Mouse (Mus musculus) lung, postnatal 36 days (tissue): ENCODE results near the gene Pfdn6.

Experiments
- DNase-seq: peaks from one replicate; pipeline ENCODE4 v3.0.0; 2022; ENCODE audit warnings: mixed read lengths

The Pfdn6 gene

DNA sequence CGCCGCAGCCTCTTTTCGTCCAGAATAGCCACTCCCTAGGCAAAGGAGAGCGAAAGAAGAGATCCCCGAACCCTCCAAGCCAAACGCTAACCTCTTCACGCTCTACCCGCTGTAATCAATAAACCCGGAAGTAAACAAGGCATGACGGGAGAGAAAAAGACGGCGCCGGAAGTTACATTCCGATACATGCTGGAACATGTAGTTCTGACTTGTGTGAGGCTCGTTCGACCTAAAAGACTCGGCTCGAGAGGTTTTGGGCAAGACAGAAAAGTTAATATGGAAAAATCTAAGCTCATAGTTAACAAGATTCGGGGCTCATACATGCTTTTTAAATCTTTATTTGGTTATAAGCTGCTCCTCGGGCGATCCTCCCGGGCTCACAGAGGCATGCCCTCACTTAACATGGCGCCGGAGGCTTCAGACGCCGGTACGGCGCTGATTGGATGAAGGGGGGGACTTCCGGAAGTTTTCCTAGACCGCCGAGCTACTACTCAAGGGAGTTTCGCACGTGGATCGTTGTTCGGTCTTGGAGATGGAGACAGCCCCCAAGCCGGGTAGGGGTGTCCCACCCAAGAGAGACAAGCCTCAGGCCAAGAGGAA lies at the start of gene Pfdn6, which contains the start of gene Wdr46:
Pfdn6 (minus strand) TSS at position 138 of the 600 bp plus-strand sequence.
Wdr46 (plus strand) TSS at position 455 of the 600 bp plus-strand sequence.
- peak; percentile 94 for DNase-seq

DNA sequence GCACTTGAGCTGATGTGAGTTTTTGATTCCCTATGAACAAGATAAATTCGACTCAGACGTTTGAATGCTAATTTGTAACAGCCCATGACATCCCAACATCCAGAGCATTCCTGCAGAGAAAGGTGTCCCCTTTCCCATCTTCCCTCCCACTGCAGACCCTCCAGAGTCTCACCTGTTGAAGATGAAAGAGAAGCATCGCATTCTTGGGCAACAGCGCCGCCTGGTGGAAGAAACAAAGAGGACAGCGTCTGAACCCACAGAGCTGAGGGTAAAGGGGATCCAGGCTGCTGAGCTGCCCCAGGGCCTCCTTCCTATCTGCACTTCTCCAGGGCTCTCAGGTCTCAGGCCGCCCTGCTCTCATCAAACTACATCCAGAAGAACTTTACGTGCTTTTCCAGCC lies 42.0 kb upstream of the Pfdn6 start:
- DNase-seq: peak; percentile 77

DNA sequence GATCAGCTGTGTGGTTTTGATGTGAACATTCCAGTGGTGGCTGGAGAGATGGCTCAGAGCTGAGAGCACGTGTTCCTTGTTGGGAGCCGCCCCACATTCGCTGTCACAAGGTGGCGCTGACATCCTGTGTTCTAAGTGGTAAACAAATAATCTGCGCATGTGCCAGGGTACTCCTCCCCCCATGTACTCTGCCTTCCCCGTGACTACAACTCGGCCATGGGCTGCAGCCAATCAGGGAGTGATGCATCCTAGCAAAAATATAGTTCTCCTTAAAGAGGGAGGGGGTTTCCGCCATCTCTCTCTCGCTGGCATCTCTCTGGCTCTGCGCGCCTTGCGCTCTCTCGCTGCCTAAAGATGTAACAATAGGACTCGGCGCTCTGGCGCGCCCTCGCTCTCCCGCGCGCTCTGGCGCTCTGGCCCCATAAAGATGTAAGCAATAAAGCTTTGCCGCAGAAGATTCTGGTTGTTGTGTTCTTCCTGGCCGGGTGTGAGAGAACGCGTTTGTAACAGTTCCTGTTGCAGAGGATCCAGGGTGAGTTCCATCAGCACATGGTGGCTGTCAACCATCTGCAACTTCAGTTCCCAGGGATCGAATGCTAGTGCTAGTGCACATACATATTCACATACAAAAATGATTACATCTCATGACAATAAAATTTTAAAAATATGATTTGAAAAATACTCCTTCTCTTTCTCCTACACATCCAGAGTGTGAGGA lies 41.2 kb upstream of the Pfdn6 start:
- peak; percentile 97 for DNase-seq

DNA sequence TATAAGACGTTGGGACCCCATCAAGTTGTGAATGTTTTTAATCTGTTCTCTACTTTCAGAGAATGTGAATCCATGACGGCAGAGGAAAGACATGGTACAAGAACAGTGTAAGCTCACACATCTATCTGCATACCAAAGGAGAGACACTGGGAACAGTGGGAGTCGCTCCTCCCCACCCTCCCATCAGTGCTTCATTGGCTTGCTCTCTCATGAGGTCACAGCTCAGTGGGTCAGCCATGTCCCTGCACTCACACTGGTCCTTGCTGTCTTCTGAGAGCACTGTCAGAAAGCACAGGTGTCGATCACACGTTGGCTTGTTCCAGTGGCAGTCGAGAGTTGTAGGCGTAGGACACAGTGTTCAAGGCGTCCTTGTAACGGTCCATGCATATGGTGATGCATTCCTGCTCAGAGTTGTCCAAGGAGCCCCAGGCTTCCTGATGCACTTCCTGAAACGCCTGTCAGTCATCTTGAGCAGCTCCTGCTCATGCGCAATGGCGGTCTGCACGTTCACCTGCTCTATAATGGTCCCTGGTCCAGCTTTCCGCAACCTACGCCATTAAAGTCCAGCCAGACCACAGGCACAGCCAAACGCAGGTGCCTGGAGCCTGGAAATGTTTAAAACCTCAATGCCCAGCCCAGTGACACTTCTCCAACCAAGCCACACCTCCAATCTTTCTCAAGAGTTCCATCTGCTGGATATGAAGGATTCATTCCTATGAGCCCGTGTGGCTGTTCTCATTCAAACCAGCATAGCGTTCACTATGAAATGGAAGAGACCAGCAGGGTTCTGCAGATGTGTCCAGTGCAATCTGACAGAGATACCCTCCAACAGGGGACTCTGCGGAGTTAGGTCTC lies 40.3 kb upstream of the Pfdn6 start:
- DNase-seq: no peak

DNA sequence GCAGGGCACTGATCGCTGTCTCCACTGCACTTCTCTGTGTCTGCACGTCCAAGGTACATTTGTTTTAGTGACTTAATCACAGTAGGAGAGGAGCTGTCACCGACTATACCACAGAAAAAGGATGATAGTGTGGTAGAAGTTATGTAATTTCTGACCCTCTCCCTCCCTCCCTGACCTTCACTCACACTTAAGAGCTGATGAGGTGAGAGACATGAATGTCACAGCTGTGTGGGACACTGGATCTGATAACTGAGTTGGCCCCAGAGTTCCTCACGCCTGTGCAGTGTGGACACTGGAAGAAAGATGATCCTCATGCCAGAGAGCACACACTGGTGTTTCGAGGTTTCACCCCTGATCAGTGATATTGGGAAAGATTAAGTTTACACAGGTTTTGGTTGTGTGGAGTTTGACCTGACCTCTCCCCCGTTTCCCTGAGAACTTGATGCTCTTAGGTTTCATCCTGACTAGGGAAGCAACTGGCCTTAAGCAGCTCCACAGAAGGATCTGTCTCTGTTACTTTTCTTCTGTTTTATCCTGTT lies 39.4 kb upstream of the Pfdn6 start:
- no peak for DNase-seq

DNA sequence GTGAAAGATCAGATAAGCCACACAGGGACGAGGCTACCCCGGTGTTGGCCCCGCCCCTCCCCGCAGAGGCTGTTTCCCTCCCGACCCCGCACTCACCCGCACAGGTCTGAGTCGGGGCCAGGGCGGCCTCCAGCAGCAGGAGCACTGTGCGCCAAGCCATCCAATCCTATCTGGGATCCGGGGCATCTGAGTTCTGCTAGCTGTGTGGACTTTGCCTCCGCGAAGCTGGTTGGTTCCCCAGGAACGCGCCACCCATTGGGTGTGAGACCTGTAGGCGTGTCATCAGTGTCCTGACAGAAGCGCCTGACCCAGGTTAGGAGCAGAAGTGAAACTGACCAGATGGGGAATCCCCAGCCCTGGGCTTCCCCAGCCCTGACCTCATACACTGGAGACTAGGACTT lies 38.5 kb upstream of the Pfdn6 start:
- peak; percentile 94 for DNase-seq

DNA sequence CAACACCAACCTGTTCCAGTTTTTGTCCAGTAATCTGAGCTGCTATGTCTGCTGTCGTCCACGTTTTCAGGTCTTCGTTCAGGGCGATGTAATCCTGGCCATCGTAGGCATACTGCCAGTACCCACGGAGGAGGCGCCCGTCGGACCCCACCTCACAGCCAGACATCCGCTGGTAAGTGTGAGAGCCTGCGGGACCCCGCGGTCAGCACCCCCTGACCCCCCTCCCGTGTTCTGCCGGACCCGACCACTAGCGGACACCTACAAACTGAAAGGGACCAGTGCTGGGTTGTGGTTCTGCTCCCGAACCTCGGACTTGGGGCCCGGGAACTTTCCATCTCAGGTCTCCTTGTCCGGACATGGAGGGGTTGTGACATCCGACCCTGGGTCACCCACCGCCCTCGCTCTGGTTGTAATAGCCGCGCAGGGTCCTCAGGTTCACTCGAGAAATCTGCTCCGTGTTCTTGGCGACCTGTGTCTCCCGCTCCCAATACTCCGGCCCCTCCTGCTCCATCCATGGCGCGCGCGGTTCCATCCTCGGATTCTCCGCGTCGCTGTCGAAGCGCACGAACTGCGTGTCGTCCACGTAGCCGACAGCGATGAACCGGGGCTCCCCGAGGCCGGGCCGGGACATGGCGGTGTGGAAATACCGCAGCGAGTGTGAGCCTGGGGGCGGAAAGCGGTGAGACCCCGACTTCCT lies 37.9 kb upstream of the Pfdn6 start:
- no peak for DNase-seq

DNA sequence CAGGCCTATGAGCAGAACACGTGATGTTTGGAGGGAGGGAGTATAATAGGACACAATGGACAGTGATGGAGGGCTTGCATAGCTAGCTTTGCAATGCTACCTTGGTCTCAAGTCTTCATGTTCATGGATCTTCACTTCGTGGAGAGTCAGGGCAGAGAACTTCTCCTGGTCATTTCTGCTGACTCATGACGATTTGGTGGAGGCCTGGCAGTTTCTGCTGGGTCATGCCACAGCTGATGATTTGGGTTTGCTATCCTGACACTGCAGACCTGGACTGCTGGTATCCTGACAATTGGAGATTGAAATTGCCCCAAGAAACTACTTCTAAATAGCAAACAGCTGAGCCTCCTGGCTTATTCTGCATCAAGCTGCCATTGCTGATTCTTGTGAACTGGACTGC lies 33.4 kb upstream of the Pfdn6 start:
- DNase-seq: no peak

DNA sequence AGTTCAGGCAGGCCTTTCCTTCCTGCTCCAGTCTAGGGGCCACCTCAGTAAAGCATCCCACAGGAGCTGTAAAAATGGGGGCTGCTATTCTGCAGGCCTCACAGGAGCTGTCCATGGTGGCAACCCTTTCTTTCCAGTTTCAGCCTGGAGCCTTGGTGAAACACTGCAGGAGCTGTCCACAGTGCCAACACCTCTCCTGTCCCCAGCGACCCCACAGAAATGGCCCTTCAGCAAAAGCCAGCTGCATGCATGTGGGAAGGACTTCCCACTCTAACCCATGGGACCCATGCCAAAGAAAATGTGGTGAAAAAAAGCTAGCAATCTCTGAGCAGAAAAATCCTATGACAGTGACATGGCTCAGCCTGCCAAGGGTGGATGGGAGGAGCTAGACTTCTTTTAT lies 32.5 kb upstream of the Pfdn6 start:
- DNase-seq: no peak

DNA sequence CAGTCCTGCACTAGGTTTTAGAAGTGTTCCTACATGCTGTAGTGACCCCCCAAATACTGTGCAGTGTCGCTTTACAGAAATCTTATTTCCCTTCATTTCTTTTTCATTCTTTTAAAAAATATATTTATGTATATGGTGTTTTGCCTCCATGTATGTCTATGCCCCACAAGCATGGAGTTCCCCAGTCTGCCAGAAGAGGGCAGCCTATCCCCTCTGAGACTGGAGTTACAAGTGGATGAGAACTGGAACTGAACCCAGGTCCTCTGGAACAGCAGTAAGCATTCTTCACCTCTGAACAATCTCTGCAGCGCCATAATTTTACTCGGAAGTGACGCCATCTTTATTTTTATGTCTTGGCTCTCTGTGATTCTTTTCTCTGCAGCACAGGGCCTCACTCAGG lies 29.3 kb upstream of the Pfdn6 start:
- DNase-seq: peak; percentile 33

DNA sequence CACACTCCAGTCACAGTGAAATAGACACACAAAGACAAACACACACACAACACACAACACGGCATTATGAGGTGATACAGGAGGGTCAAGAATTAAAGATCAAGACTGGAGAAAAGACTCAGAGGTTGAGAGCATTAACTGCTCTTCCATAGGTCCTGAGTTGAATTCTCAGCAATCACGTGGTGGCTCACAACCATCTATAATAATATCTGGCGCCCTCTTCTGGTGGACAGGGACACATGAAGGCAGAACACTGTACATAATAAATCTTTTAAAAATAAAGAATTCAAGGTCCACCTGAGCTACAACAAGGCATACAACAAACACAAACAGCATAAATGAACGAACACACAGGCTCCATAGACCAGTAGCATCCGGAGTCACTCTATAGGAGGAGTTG lies 28.8 kb upstream of the Pfdn6 start:
- DNase-seq: peak; percentile 83

DNA sequence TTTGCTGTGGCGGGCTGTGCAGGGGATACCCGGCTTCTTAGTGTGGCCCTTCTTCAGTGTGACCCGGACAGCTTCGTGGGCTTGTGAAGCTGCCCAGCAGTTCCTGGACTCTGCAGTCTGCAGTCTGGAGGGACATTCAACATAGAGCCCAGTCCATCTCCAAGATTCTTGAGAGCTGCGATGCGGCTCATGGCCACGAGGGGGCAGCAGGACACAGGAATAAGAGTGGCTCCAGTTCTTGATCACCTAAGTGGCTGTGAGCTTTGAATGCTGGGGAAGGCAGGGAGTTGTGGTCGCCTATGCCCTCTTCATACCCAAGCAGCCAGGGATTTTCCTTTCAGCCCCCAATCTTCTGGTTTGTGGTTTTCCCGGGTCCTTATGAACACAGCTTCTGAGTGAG lies 28.3 kb upstream of the Pfdn6 start:
- peak; percentile 91 for DNase-seq

DNA sequence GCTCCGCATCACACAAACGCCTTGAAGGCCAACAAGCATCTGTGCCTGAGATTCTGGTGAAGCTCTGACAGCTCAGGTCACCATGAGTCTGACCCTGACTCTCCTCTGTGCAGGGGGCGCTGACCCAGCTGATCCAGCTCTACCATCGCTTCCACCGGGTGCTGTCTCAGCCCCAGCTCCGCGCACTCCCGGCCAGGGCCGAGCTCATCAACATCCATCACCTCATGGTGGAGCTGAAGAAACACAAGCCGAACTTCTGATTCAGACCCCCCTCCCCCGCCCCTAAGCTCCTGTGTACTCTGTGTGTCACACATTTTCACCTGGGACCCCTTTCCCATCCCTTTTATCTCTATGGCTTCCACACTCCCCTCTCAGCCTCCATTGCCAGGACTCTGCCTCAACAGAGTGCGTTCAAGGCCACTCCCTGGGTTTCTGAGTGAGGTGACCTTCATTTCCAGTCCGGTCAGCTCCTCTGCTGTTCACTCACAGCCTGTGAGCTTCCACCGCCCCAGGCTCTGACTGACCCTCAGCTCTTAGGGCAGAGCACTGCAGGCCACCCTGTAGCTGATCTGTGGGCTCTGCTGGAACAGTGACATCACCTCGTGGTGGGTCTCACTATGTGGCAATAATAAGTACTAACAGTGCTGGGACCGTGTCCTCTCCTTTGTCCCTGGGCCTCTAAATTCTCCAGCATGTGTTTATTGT lies 25.9 kb upstream of the Pfdn6 start:
- no peak for DNase-seq

DNA sequence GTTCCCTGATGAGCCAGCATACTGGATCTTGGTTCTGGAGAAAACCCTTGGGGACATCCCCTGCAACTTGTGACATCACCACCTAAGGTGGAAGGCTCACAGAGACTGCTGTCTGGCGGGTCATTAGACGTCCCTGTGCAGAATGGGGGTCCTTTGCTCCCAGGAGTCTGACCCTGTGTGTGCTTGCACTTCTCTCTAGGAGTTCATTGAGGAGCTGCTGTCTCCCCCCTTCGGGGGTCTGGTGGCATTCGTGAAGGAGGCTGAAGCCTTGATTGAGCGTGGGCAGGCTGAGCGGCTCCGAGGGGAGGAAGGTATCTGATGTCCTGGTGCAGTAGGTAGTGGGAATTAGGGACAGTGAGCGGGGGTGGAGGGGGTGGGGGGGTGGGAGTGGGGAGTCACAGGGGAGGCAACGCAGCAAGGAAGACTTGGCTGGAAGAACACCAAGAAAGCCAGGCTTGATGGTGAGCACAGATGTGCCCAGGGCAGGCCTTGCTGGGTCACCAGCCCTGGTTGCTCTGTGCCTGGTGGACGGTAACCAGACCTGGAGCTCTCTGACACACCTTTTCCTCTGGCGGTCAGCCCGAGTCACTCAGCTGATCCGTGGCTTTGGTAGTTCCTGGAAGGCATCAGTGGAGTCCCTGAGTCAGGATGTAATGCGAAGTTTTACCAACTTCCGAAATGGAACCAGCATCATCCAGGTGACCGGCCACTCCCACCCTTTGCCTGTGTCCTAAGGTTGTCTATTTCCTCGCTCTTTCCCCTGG lies 25.1 kb upstream of the Pfdn6 start:
- DNase-seq: no peak

DNA sequence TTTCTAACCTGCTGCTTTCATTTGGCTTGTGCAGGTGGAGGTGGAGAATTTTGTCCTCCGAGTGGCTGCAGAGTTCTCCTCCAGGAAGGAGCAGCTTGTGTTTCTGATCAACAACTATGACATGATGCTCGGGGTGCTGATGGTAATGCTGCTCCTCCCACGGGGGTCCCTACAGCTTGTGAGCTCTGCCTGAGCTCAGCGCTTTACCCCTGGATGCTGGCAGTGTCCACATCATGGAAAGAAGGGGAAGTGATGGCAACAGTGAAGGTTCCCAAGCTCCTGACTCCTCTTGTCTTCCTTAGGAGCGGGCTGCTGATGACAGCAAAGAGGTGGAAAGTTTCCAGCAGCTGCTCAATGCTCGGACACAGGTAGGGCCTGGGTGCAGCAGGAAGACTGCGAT lies 22.7 kb upstream of the Pfdn6 start:
- no peak for DNase-seq

DNA sequence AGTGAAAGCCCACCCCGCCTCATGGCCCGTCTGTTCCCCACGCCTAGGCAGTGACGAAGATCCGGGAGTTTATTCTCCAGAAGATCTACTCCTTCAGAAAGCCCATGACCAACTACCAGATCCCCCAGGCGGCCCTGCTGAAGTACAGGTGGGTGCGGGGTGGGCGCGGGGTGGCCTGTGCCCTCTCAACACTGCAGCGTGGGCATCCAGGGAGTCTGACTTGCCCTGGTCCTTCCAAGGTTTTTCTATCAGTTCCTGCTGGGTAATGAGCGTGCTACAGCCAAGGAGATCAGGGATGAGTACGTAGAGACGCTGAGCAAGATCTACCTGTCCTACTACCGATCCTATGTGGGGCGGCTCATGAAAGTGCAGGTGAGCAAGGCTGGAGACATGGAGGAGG lies 19.8 kb upstream of the Pfdn6 start:
- no peak for DNase-seq

DNA sequence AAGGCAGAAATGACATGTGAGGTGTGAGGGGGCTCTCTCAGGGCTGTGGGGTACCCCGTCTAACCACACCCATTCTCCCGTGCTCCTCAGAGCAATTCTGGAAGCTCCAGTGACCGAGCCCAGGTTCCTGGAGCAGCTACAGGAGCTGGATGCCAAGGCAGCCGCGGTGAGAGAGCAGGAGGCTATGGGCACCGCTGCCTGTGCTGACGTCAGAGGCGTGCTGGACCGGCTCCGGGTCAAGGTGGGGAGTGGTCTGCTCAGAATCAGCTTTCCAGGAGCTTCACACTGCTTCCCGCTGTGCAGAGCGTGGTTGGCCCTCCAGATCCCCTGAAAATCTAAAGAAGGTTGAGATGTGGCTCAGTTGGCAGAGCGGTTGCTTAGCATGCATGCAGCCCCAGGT lies 19.0 kb upstream of the Pfdn6 start:
- DNase-seq: no peak

DNA sequence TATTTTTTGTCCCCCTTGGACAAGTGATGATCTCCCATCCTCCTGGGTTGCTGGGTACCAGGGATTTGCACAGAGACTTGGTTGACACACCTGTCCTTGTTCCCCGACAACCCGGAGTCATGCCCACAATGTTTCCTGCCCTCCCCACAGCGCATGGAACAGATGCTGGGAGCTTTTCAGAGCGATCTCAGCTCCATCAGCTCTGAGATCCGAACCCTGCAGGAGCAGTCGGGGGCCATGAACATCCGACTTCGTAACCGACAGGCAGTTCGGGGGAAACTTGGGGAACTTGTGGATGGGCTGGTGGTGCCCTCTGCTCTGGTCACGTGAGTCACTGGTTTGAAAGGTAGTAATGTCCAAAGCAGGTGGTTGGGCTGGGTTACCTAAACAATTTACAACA lies 18.3 kb upstream of the Pfdn6 start:
- DNase-seq: no peak

DNA sequence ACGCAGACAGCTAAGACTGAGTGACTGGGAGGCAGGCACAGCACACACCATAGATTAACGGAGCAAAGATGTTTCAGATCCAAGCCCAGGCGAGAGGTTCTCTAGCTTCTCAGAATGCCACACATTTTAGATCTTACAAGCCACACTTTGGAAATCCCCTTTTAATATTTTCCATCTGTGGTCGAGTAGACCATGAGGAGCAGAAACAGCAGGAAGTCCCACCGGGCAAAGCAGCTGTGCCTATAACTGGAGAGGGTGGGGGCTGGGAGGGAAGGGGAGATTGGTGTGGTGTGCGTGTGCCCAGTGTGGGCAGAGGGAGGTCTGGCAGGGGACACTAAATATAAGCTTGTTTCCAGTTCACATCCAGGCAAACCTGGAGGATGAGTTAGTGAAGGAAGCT lies 17.4 kb upstream of the Pfdn6 start:
- no peak for DNase-seq

DNA sequence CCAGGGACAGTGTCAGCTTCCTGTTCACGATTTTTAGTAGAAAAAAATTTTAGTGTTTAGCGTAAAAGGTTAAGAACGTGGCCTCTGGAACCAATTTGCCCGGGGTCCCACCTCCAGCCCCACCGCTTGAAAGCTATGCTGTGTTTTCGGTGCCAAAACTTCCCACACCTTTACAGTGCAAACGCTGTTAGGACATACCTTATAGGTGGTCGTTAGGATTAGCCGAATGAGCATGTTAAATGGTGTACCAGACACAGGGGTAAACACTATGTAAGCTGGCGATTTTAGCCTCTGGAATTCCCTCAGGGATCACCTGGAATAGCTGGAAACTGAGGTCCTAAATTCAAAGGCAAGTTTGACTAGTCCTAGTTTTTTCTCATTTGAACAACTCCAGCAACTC lies 16.2 kb upstream of the Pfdn6 start:
- no peak for DNase-seq

DNA sequence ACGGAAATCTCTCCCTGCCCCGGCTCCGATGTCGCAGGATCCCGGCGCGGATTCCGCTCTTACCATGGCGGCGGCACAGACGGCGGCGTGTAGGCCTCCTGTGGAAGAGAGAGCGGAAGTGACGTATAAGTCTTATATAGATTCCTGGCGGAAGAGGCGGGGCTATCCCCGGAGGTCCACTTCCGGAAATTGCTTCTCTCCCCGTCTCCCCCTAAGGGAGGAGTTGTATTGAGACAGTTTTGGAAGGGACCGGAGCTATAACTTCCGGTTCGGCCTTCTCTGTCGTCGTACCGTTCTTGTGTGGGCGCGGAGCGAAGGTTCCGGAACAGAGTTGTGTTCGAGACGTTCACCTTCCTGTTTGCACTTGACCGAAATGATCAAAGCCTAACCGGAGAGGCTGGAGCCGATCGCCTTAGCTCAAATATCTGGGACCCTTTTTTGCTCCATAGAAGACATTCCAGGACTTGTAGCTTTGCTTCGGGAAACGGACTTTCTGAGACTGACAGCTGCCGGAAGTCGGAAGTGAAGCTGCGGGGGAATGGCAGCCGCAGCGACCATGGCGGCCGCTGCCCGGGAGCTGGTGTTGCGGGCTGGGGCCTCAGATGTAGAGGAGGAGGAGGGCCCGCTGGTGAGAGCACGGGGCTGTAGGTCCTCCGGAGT lies 15.5 kb upstream of the Pfdn6 start, which contains the start of the genes Vps52 and Rps18:
Vps52 (plus strand) TSS at position 258 of the 660 bp plus-strand sequence.
Rps18 (minus strand) TSS at position 447 of the 660 bp plus-strand sequence.
- peak; percentile 98 for DNase-seq
